Mouse (Mus musculus): ENCODE results near the gene Amhr2. TPM values are rescaled to one million over a fixed set of nuclear protein-coding genes. Genes with fewer than 3 reads are reported as not detected.

Gene Amhr2
- polyA plus RNA-seq (2016; fragmentation: Nextera tagmentation; extraction: Ambion mirVana) = 0.17 and 0.18 TPM in 2 replicates

GRCm38 (mm10) chr15:102445146-102445545 is at the start of gene Amhr2:
Gene Amhr2 (plus strand): TSS chr15:102445367.
- Histone ChIP-seq H3K27ac (no peak within 1 kb of the TSS), H3K36me3 (no peaks in the 10 kb centered on the region), H3K4me3 (no peak within 1 kb of the TSS), H3K9me3 (no peaks in the 10 kb centered on the region), H3K4me1 (replicated peaks) (peaks cover 4% of the 10 kb centered on the region), H3K27me3 (ENCODE audit: insufficient read depth, poor library complexity, severe bottlenecking) (no peaks in the 10 kb centered on the region)
- no peak for DNase-seq (ENCODE audit: low spot score)
- 65% methylated on average over 8 of the region's 8 CpGs for WGBS

DNA sequence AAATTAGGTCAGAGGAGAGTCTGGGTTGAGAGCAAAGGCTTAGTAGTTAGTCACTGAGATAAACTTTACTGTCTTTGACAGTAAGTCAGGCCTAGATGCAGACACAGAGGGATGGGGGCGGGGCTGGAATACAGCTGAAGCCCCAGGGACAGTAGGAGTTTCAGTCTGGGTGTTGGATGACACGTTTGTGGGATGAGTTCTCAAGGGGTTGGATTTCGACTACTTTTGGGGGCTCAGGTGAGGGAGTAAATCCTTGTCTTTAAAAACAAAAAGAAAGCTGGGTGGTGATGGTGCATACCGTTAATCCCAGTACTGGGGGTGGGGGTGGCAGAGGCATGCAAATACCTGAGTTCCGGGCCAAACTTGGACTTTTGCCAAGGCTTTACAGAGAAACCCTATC is 46.5 kb upstream of the Amhr2 start:
- H3K27ac ChIP-seq = 0 out of 2 replicates have a peak overlapping the region, but pooled peaks have one; percentile 89
- no peaks in the 10 kb centered on the region for H3K27me3 ChIP-seq (ENCODE audit: insufficient read depth, poor library complexity, severe bottlenecking)
- DNase-seq (ENCODE audit: low spot score) = no peak
- H3K4me3 ChIP-seq = no peak overlapping the region
- 22% methylated on average over 5 of the region's 5 CpGs for WGBS
- H3K4me1 ChIP-seq (replicated peaks) = peaks cover 47% of the 10 kb centered on the region
- no peaks in the 10 kb centered on the region for H3K36me3 ChIP-seq
- no peaks in the 10 kb centered on the region for H3K9me3 ChIP-seq

- peak; percentile 85 for DNase-seq (ENCODE audit: low spot score)
- 3% methylated on average over 34 of the region's 34 CpGs for WGBS
- no peaks in the 10 kb centered on the region for H3K27me3 ChIP-seq (ENCODE audit: insufficient read depth, poor library complexity, severe bottlenecking)
- H3K9me3 ChIP-seq = no peaks in the 10 kb centered on the region
- peaks cover 40% of the 10 kb centered on the region for H3K4me1 ChIP-seq (replicated peaks)
- peak overlapping the region; percentile 61 for H3K4me3 ChIP-seq
- H3K36me3 ChIP-seq = no peaks in the 10 kb centered on the region
- peak overlapping the region; percentile 89 for H3K27ac ChIP-seq
Observed at GRCm38 (mm10) chr15:102399229-102400221, 45.6 kb upstream of the Amhr2 start.

DNA sequence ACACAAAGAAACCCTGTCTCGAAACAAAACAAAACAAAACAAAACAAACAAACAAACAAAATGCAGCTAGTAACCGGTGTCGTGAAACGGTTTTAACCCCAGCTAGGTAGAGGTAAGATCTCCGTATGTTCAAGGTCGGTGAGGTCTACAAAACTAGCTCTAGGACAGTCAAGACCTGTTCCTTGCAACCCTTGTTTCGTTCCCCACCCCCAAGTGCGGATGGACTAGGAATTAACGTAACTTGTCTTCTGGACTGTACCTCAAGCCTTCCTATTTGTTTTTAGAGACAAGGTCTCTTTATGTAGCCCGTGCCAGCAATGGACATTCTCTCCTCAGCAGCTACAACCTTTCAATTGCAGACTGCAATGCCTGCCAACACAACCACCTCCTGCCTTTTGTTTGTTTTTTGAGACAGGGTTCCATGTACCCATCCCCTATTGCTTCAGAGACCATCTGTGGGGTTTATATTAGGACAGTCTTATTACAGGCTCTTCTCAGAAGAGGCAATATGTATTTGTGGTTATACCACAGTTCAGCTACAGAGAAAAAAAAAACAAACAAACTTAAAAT is 44.6 kb upstream of the Amhr2 start:
- Histone ChIP-seq H3K4me1 (replicated peaks) (peaks cover 35% of the 10 kb centered on the region), H3K27me3 (ENCODE audit: insufficient read depth, poor library complexity, severe bottlenecking) (no peaks in the 10 kb centered on the region), H3K4me3 (no peak overlapping the region), H3K36me3 (no peaks in the 10 kb centered on the region), H3K27ac (peak overlapping the region; percentile 89; the same call in 1 of the 2 replicates), H3K9me3 (no peaks in the 10 kb centered on the region)
- 78% methylated on average over 10 of the region's 10 CpGs for WGBS
- no peak for DNase-seq (ENCODE audit: low spot score)

DNA sequence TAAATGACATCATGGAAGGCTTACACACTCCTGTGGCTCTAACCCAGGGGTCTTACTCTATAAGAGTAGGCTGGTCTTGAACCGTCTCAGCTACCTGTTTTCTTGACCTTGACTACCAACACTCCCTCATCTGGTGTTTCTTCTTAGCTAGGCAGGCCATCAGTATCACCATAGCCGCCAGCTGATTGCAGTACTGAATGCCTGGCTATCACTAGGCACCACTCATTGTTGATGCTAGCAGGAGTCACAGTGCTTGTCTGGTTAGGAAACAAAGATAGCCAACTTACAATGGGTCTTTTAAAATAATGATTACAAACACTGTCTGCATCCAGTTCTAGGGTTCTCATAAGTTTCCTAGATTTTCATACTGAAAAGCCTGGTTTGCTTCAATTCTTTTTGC is 43.9 kb upstream of the Amhr2 start:
- 60% methylated on average over 2 of the region's 2 CpGs for WGBS
- no peak for DNase-seq (ENCODE audit: low spot score)
- Histone ChIP-seq H3K9me3 (no peaks in the 10 kb centered on the region), H3K4me1 (replicated peaks) (peaks cover 34% of the 10 kb centered on the region), H3K27me3 (ENCODE audit: insufficient read depth, poor library complexity, severe bottlenecking) (no peaks in the 10 kb centered on the region), H3K27ac (no peak overlapping the region), H3K4me3 (no peak overlapping the region), H3K36me3 (no peaks in the 10 kb centered on the region)

- no peaks in the 10 kb centered on the region for H3K9me3 ChIP-seq
- DNase-seq (ENCODE audit: low spot score) = no peak
- no peak overlapping the region for H3K4me3 ChIP-seq
- peak overlapping the region; percentile 23; the same call in 1 of the 2 replicates for H3K27ac ChIP-seq
- H3K27me3 ChIP-seq (ENCODE audit: insufficient read depth, poor library complexity, severe bottlenecking) = no peaks in the 10 kb centered on the region
- peaks cover under 1% of the 10 kb centered on the region; the same call in 1 of the 2 replicates for H3K36me3 ChIP-seq
- WGBS = 97% methylated on average over 3 of the region's 3 CpGs
- H3K4me1 ChIP-seq (replicated peaks) = peaks cover 42% of the 10 kb centered on the region
Observed at GRCm38 (mm10) chr15:102402210-102402609, 43.0 kb upstream of the Amhr2 start.

GRCm38 (mm10) chr15:102404608-102405488 is 40.3 kb upstream of the Amhr2 start:
- Histone ChIP-seq H3K9me3 (no peaks in the 10 kb centered on the region), H3K36me3 (peaks cover 27% of the 10 kb centered on the region), H3K27me3 (ENCODE audit: insufficient read depth, poor library complexity, severe bottlenecking) (no peaks in the 10 kb centered on the region), H3K4me3 (peak overlapping the region; percentile 93), H3K27ac (peak overlapping the region; percentile 100), H3K4me1 (replicated peaks) (peaks cover 52% of the 10 kb centered on the region)
- WGBS = 17% methylated on average over 34 of the region's 34 CpGs
- DNase-seq (ENCODE audit: low spot score) = no peak

DNA sequence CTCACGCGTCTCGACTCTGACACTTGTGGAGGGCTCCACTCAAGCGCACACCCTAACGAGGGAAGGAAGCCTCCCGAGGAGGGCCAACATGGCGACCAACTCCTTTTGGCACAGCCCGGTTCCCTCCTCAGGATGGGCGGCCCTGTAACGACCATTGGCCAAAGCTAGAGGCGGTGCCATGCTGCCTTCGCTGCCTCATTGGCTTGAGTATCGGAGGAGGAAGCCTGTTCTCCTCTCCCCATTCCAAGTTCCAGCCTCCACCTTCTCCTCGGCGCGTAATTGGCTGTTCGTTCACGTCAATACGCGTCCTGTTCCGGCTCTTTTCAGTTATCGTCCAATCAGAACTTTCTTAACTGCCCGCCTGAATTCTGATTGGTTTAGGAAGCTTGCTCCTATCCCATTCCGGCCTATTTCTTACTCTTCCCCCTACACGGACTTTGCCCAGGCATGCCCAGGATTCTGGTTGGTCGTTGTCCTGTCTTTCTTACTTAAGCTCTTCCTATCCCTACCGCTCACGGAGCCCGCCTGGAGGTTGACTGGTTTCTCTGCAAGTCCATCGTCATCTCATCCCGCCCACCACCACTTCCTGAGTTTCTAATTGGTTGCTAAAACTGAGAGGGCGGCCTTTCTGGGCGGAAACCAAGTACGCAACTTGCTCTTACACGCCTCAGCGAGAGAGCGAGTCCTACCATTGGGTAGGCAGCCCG is 39.5 kb upstream of the Amhr2 start, which contains the start of gene Sp1:
Gene Sp1 (plus strand): TSS at position 655 of the 707 bp plus-strand sequence.
- WGBS = under 1% methylated on average over 38 of the region's 38 CpGs
- H3K27me3 ChIP-seq (ENCODE audit: insufficient read depth, poor library complexity, severe bottlenecking) = no peaks in the 10 kb centered on the region
- DNase-seq (ENCODE audit: low spot score) = peak; percentile 99
- H3K27ac ChIP-seq = peak within 1 kb of the TSS; percentile 100
- peaks cover 35% of the 10 kb centered on the region for H3K36me3 ChIP-seq
- H3K4me1 ChIP-seq (replicated peaks) = peaks cover 52% of the 10 kb centered on the region
- H3K4me3 ChIP-seq = peak within 1 kb of the TSS; percentile 93
- no peaks in the 10 kb centered on the region for H3K9me3 ChIP-seq

DNA sequence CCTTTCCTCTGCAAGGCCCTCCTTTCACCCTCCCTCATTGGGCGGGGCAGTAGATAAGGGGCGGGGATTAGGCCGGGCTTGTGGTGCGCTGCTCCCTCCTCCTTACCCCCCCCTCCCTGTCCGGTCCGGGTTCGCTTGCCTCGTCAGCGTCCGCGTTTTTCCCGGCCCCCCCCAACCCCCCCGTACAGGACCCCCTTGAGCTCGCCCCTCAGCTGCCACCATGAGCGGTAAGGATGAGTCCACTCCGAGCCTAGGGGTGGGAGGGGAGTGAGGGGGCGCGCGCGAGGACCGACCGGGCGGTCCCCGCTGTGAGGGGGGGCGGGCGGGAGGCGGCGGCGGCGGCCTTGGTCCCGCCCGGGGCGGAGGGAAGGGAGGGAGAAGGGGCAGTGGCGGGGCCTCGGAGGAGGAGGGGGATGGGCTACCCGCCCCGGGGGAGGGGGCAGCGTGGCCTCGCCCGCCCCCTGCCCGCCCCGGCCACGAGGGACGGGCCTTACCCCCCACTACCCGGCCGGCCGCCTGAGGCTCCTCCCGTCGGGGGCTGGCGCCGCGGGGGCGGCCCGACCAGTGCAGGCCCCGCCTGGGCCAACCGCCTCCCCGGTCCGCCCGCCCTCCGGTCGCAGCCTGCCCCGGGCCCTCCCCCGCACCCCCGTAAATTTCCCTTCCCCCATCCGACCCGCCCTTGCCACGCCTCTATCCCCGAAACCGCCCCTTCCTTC is 38.8 kb upstream of the Amhr2 start:
- DNase-seq (ENCODE audit: low spot score) = no peak
- 1% methylated on average over 57 of the region's 69 CpGs for WGBS
- Histone ChIP-seq H3K4me1 (replicated peaks) (peaks cover 50% of the 10 kb centered on the region), H3K9me3 (no peaks in the 10 kb centered on the region), H3K27me3 (ENCODE audit: insufficient read depth, poor library complexity, severe bottlenecking) (no peaks in the 10 kb centered on the region), H3K4me3 (peak overlapping the region; percentile 93), H3K27ac (peak overlapping the region; percentile 100), H3K36me3 (peaks cover 42% of the 10 kb centered on the region)

DNA sequence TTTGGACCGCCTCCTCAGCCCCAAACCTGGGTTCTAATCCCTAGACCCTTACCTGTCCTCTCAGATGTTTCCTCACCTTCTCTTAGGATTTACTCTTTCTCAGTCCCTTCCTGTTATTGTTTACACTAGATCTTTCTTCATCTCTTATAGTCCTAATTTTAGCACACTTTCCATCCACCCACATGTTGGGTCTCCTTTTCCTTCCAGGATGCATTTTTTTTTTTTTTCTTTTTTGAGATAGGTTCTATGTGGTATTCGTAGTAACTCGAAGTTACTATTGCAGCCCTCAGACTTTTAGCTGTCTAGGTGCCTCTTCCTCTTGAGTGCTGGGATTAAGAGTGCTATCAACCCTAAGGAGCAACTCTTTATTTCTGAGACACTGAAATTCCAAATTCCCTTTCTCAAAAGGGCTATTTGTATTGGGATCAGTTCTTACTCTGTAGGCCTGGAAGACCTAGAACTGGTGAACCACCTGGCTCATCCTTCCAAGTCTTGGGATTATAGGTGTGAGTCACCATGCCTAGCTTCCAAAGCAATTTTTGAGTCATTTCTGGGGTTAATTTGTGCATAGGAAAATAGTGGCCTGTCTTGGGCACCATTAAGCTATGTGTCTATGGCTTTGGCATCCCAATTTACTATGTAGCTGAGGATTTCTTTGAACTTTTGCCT is 38.1 kb upstream of the Amhr2 start:
- H3K27me3 ChIP-seq (ENCODE audit: insufficient read depth, poor library complexity, severe bottlenecking) = no peaks in the 10 kb centered on the region
- H3K9me3 ChIP-seq = no peaks in the 10 kb centered on the region
- H3K4me1 ChIP-seq (replicated peaks) = peaks cover 50% of the 10 kb centered on the region
- peaks cover 49% of the 10 kb centered on the region for H3K36me3 ChIP-seq
- peak overlapping the region; percentile 93 for H3K4me3 ChIP-seq
- H3K27ac ChIP-seq = peak overlapping the region; percentile 100
- 36% methylated on average over 3 of the region's 3 CpGs for WGBS
- no peak for DNase-seq (ENCODE audit: low spot score)

All from hindbrain, embryonic 10.5 days (tissue).